Mouse (Mus musculus): ENCODE data around the gene Gjc1. TPM values are rescaled to one million over a fixed set of nuclear protein-coding genes. Genes with fewer than 3 reads are reported as not detected.

Gene Gjc1
- polyA plus RNA-seq, 1 experiment from 2014 or later: 39.0 TPM

- no peak for ATAC-seq (ENCODE audit: insufficient read depth, low FRiP score, low read depth)
- Histone ChIP-seq H3K36me3 (no peaks in the 10 kb centered on the region), H3K4me1 (peaks cover 14% of the 10 kb centered on the region; the same call in 1 of the 2 replicates), H3K27ac (no peak overlapping the region), H3K27me3 (replicated peaks) (peaks cover 4% of the 10 kb centered on the region; the same call in 1 of the 2 replicates), H3K4me3 (replicated peaks) (no peak overlapping the region), H3K9ac (no peak overlapping the region), H3K4me2 (no peak overlapping the region), H3K9me3 (no peaks in the 10 kb centered on the region)
- 81% methylated on average over 6 of the region's 6 CpGs for WGBS
Observed at GRCm38 (mm10) chr11:102769141-102769540, 50.4 kb downstream of the Gjc1 start.

- Histone ChIP-seq H3K9ac (no peak overlapping the region), H3K27me3 (replicated peaks) (peaks cover 5% of the 10 kb centered on the region), H3K4me3 (replicated peaks) (no peak overlapping the region), H3K9me3 (no peaks in the 10 kb centered on the region), H3K36me3 (no peaks in the 10 kb centered on the region), H3K27ac (no peak overlapping the region), H3K4me1 (peaks cover 20% of the 10 kb centered on the region), H3K4me2 (no peak overlapping the region)
- 76% methylated on average over 6 of the region's 6 CpGs for WGBS
- ATAC-seq (ENCODE audit: insufficient read depth, low FRiP score, low read depth): no peak
Observed at GRCm38 (mm10) chr11:102767055-102767670, 52.3 kb downstream of the Gjc1 start.

- H3K9me3 ChIP-seq: no peaks in the 10 kb centered on the region
- peaks cover 20% of the 10 kb centered on the region for H3K4me1 ChIP-seq
- peaks cover 10% of the 10 kb centered on the region for H3K27me3 ChIP-seq (replicated peaks)
- ATAC-seq (ENCODE audit: insufficient read depth, low FRiP score, low read depth): no peak
- 75% methylated on average over 5 of the region's 5 CpGs for WGBS
- H3K4me2 ChIP-seq: no peak overlapping the region
- H3K36me3 ChIP-seq: no peaks in the 10 kb centered on the region
- no peak overlapping the region for H3K4me3 ChIP-seq (replicated peaks)
- no peak overlapping the region for H3K27ac ChIP-seq
- no peak overlapping the region for H3K9ac ChIP-seq
Observed at GRCm38 (mm10) chr11:102765416-102765815, 54.1 kb downstream of the Gjc1 start.

- Histone ChIP-seq H3K4me3 (replicated peaks) (no peak overlapping the region), H3K9ac (no peak overlapping the region), H3K4me1 (peaks cover 13% of the 10 kb centered on the region), H3K27ac (no peak overlapping the region), H3K9me3 (no peaks in the 10 kb centered on the region), H3K27me3 (replicated peaks) (peaks cover 11% of the 10 kb centered on the region), H3K36me3 (no peaks in the 10 kb centered on the region), H3K4me2 (no peak overlapping the region)
- WGBS: 62% methylated on average over 11 of the region's 11 CpGs
- ATAC-seq (ENCODE audit: insufficient read depth, low FRiP score, low read depth): no peak
Observed at GRCm38 (mm10) chr11:102763009-102763767, 56.3 kb downstream of the Gjc1 start.

- Histone ChIP-seq H3K9me3 (no peaks in the 10 kb centered on the region), H3K4me2 (peak overlapping the region; percentile 99), H3K4me1 (peaks cover 13% of the 10 kb centered on the region), H3K27me3 (replicated peaks) (peaks cover 11% of the 10 kb centered on the region), H3K36me3 (no peaks in the 10 kb centered on the region), H3K4me3 (replicated peaks) (peak overlapping the region; percentile 60), H3K9ac (no peak overlapping the region), H3K27ac (no peak overlapping the region)
- 21% methylated on average over 15 of the region's 15 CpGs for WGBS
- ATAC-seq (ENCODE audit: insufficient read depth, low FRiP score, low read depth): no peak
Observed at GRCm38 (mm10) chr11:102762248-102762647, 57.3 kb downstream of the Gjc1 start.

GRCm38 (mm10) chr11:102761309-102762210, 57.9 kb downstream of the Gjc1 start, which contains the start of gene Adam11:
Gene Adam11, plus strand, starts transcription at chr11:102761439.
- no peaks in the 10 kb centered on the region for H3K9me3 ChIP-seq
- no peaks in the 10 kb centered on the region for H3K36me3 ChIP-seq
- H3K27me3 ChIP-seq (replicated peaks): peaks cover 11% of the 10 kb centered on the region
- no peak within 1 kb of the TSS for H3K27ac ChIP-seq
- H3K4me2 ChIP-seq: peak within 1 kb of the TSS; percentile 99
- H3K9ac ChIP-seq: 0 out of 2 replicates have a peak within 1 kb of the TSS, but pooled peaks have one; percentile 37
- H3K4me1 ChIP-seq: peaks cover 13% of the 10 kb centered on the region
- ATAC-seq (ENCODE audit: insufficient read depth, low FRiP score, low read depth): peak; percentile 13; the same call in 1 of the 2 replicates
- H3K4me3 ChIP-seq (replicated peaks): peak within 1 kb of the TSS; percentile 60
- under 1% methylated on average over 63 of the region's 76 CpGs for WGBS

- Histone ChIP-seq H3K27ac (no peak overlapping the region), H3K4me2 (peak overlapping the region; percentile 99), H3K4me1 (peaks cover 13% of the 10 kb centered on the region), H3K36me3 (no peaks in the 10 kb centered on the region), H3K4me3 (replicated peaks) (peak overlapping the region; percentile 60), H3K9ac (no peak overlapping the region), H3K27me3 (replicated peaks) (peaks cover 11% of the 10 kb centered on the region), H3K9me3 (no peaks in the 10 kb centered on the region)
- 34% methylated on average over 6 of the region's 6 CpGs for WGBS
- ATAC-seq (ENCODE audit: insufficient read depth, low FRiP score, low read depth): no peak
Observed at GRCm38 (mm10) chr11:102760805-102761308, 58.6 kb downstream of the Gjc1 start.

- Histone ChIP-seq H3K9ac (no peak overlapping the region), H3K27me3 (replicated peaks) (peaks cover 11% of the 10 kb centered on the region), H3K4me1 (peaks cover 21% of the 10 kb centered on the region), H3K4me3 (replicated peaks) (no peak overlapping the region), H3K4me2 (no peak overlapping the region), H3K27ac (no peak overlapping the region), H3K9me3 (no peaks in the 10 kb centered on the region), H3K36me3 (no peaks in the 10 kb centered on the region)
- 85% methylated on average over 2 of the region's 2 CpGs for WGBS
- no peak for ATAC-seq (ENCODE audit: insufficient read depth, low FRiP score, low read depth)
Observed at GRCm38 (mm10) chr11:102758977-102759376, 60.5 kb downstream of the Gjc1 start.

- Histone ChIP-seq H3K27me3 (replicated peaks) (peaks cover 1% of the 10 kb centered on the region; the same call in 1 of the 2 replicates), H3K27ac (no peak overlapping the region), H3K4me1 (peaks cover 14% of the 10 kb centered on the region), H3K36me3 (no peaks in the 10 kb centered on the region), H3K9ac (no peak overlapping the region), H3K9me3 (no peaks in the 10 kb centered on the region), H3K4me2 (no peak overlapping the region), H3K4me3 (replicated peaks) (no peak overlapping the region)
- ATAC-seq (ENCODE audit: insufficient read depth, low FRiP score, low read depth): no peak
- 78% methylated on average over 7 of the region's 7 CpGs for WGBS
Observed at GRCm38 (mm10) chr11:102755391-102755790, 64.1 kb downstream of the Gjc1 start.

- no peaks in the 10 kb centered on the region for H3K27me3 ChIP-seq (replicated peaks)
- H3K4me2 ChIP-seq: peak overlapping the region; percentile 48
- peak; percentile 9; the same call in 1 of the 2 replicates for ATAC-seq (ENCODE audit: insufficient read depth, low FRiP score, low read depth)
- H3K9me3 ChIP-seq: no peaks in the 10 kb centered on the region
- no peak overlapping the region for H3K27ac ChIP-seq
- H3K4me1 ChIP-seq: peaks cover 14% of the 10 kb centered on the region
- no peaks in the 10 kb centered on the region for H3K36me3 ChIP-seq
- WGBS: 19% methylated on average over 4 of the region's 4 CpGs
- no peak overlapping the region for H3K9ac ChIP-seq
- H3K4me3 ChIP-seq (replicated peaks): no peak overlapping the region
Observed at GRCm38 (mm10) chr11:102754416-102754815, 65.1 kb downstream of the Gjc1 start.

- Histone ChIP-seq H3K9ac (no peak overlapping the region), H3K4me2 (peak overlapping the region; percentile 48), H3K9me3 (no peaks in the 10 kb centered on the region), H3K36me3 (no peaks in the 10 kb centered on the region), H3K27me3 (replicated peaks) (no peaks in the 10 kb centered on the region), H3K27ac (no peak overlapping the region), H3K4me1 (peaks cover 14% of the 10 kb centered on the region), H3K4me3 (replicated peaks) (no peak overlapping the region)
- 40% methylated on average over 17 of the region's 18 CpGs for WGBS
- peak; percentile 32; the same call in 1 of the 2 replicates for ATAC-seq (ENCODE audit: insufficient read depth, low FRiP score, low read depth)
Observed at GRCm38 (mm10) chr11:102753591-102754324, 65.7 kb downstream of the Gjc1 start.

All from stomach, embryonic 15.5 days (tissue).